Mouse (Mus musculus): Measurements from ENCODE around the gene Arhgap4. TPM values are rescaled to one million over a fixed set of nuclear protein-coding genes. Genes with fewer than 3 reads are reported as not detected.
A peak's percentile ranks its signal among the peaks of the same experiment; 100 is the strongest.

The Arhgap4 gene
- polyA plus RNA-seq, 2 experiments = 3.7 to 8.8 TPM

DNA sequence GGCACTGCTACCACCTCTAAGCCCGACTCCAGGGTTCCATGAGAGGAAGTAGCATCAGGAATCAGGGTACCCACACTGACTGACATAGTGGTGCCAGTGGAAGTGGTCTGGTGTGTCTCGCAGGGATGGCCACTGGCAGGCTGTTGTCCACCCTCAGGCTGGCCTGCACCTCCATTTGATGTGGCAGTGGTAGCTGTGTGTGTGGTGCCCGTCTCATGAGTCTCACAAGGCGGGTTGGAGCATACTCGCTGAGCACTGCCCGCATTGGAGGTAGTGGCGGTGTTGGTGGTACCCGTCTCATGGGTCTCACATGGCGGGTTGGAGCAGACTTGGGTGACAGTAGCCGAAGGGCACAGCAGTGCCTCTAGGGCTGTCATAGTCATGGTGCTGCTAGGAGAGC, 27.7 kb upstream of the Arhgap4 start:
- no peak for ATAC-seq (ENCODE audit: low FRiP score, low read depth)
- WGBS = 96% methylated on average over 10 of the region's 10 CpGs
- no peak overlapping the region for H3K4me3 ChIP-seq (replicated peaks; ENCODE audit: low read length)
- H3K9me3 ChIP-seq (ENCODE audit: control insufficient read depth, low read length) = no peaks in the 10 kb centered on the region
- peaks cover 96% of the 10 kb centered on the region for H3K36me3 ChIP-seq (ENCODE audit: control insufficient read depth, insufficient read depth, low read length)
- H3K4me2 ChIP-seq (replicated peaks; ENCODE audit: low read depth, low read length, severe bottlenecking) = no peak overlapping the region
- no peaks in the 10 kb centered on the region for H3K4me1 ChIP-seq (ENCODE audit: control insufficient read depth, insufficient read depth, low read length)
- H3K27me3 ChIP-seq (ENCODE audit: control insufficient read depth, insufficient read depth, low read length) = no peaks in the 10 kb centered on the region
- TF ChIP-seq POLR2A (IDR thresholded peaks at IDR 0.05; ENCODE audit: borderline replicate concordance, extremely low read depth, insufficient read depth, insufficient read length) = no peak
- no peak for DNase-seq (ENCODE audit: low spot score)
- H3K9ac ChIP-seq (ENCODE audit: low read depth, low read length, severe bottlenecking) = no peak overlapping the region
- H3K27ac ChIP-seq (replicated peaks; ENCODE audit: low read depth, low read length) = no peak overlapping the region

DNA sequence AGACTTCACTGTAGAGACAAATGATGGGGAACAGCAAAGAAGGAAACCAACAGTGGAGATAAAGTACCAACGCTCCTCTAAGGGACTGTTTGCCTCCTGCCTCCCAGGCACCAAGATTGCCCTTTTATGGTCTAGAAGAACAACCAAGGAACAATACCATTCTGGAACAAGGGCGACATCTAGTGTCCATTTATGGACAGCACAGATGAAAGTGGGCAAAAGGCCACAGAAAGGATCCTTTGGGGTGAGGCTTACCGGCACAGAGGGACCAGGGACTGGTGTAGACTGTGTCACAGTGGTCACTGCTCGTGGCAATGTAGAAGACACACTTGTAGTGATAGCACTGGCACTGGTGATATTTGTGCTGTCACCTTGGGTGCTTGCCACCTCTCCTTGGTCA, 27.0 kb upstream of the Arhgap4 start:
- H3K36me3 ChIP-seq (ENCODE audit: control insufficient read depth, insufficient read depth, low read length) = peaks cover 97% of the 10 kb centered on the region
- no peaks in the 10 kb centered on the region for H3K27me3 ChIP-seq (ENCODE audit: control insufficient read depth, insufficient read depth, low read length)
- H3K4me2 ChIP-seq (replicated peaks; ENCODE audit: low read depth, low read length, severe bottlenecking) = no peak overlapping the region
- no peaks in the 10 kb centered on the region for H3K9me3 ChIP-seq (ENCODE audit: control insufficient read depth, low read length)
- no peak overlapping the region for H3K9ac ChIP-seq (ENCODE audit: low read depth, low read length, severe bottlenecking)
- no peak for TF ChIP-seq POLR2A (IDR thresholded peaks at IDR 0.05; ENCODE audit: borderline replicate concordance, extremely low read depth, insufficient read depth, insufficient read length)
- WGBS = 35% methylated on average over 4 of the region's 4 CpGs
- peak; percentile 53 for DNase-seq (ENCODE audit: low spot score)
- ATAC-seq (ENCODE audit: low FRiP score, low read depth) = no peak
- no peak overlapping the region for H3K27ac ChIP-seq (replicated peaks; ENCODE audit: low read depth, low read length)
- no peaks in the 10 kb centered on the region for H3K4me1 ChIP-seq (ENCODE audit: control insufficient read depth, insufficient read depth, low read length)
- H3K4me3 ChIP-seq (replicated peaks; ENCODE audit: low read length) = no peak overlapping the region

DNA sequence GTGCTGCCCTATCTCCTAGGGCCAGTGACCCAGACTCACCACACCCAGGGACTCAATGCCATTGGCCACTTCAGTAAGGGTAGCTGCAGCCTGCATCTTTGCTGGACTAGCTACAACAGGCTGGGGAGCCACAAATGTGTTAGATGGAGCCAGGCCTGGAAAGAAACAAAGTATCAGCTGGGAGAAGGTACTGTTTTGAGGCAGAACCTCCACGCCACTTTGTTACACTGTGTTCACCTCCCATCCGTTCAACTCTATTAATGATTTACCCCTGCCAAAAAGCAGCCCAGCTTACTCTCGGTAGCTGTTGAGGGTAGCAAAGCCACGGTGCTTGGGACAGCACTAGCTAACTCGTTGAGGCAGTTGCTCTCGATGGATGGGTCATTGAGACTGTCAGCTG, 25.2 kb upstream of the Arhgap4 start:
- Histone ChIP-seq H3K9ac (ENCODE audit: low read depth, low read length, severe bottlenecking) (no peak overlapping the region), H3K4me2 (replicated peaks; ENCODE audit: low read depth, low read length, severe bottlenecking) (no peak overlapping the region), H3K4me3 (replicated peaks; ENCODE audit: low read length) (no peak overlapping the region), H3K36me3 (ENCODE audit: control insufficient read depth, insufficient read depth, low read length) (peaks cover 85% of the 10 kb centered on the region), H3K4me1 (ENCODE audit: control insufficient read depth, insufficient read depth, low read length) (no peaks in the 10 kb centered on the region), H3K9me3 (ENCODE audit: control insufficient read depth, low read length) (no peaks in the 10 kb centered on the region), H3K27me3 (ENCODE audit: control insufficient read depth, insufficient read depth, low read length) (no peaks in the 10 kb centered on the region), H3K27ac (replicated peaks; ENCODE audit: low read depth, low read length) (no peak overlapping the region)
- TF ChIP-seq POLR2A (IDR thresholded peaks at IDR 0.05; ENCODE audit: borderline replicate concordance, extremely low read depth, insufficient read depth, insufficient read length) = no peak
- ATAC-seq (ENCODE audit: low FRiP score, low read depth) (no peak), DNase-seq (ENCODE audit: low spot score) (no peak)
- WGBS = 91% methylated on average over 6 of the region's 6 CpGs

DNA sequence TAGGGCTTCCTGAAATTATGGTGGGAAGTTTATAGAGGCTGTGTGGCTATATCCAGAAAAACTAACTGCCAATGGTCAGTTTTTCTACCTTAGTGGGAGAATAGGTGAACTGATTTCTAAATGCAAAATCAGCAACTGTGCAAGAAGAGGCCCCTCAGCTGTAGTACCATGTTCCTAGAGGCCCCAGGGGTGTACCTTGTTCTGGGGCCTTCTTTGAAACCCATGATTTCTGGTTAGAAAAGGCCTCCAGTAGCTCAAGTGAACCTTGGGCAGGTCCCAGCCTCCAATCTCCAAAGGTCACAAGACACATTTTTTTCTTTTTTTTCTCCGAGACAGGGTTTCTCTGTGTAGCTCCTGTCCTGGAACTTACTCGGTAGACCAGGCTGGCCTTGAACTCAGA, 20.6 kb upstream of the Arhgap4 start:
- ATAC-seq (ENCODE audit: low FRiP score, low read depth) = no peak
- peaks cover 46% of the 10 kb centered on the region for H3K36me3 ChIP-seq (ENCODE audit: control insufficient read depth, insufficient read depth, low read length)

DNA sequence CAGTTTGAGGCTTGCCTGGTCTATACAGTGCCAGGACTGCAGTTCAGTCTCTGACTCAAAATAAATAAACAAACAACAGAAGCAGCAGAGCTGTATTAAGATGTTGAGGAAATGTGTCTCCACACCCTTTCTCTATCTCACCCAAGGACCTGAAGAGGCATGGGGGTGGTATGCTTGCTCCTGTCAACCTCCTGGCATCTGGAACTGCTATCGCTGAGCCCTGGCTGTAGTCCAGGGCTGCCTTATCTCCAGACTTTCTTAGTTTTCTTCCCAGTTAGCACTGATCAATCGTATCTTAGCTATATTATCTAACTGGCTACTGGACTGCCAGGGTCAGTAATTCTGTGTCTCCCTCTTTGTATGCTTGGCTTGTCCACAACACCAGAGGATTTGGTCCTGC, 20.2 kb upstream of the Arhgap4 start:
- H3K4me1 ChIP-seq (ENCODE audit: control insufficient read depth, insufficient read depth, low read length) = no peaks in the 10 kb centered on the region
- DNase-seq (ENCODE audit: low spot score) (no peak), ATAC-seq (ENCODE audit: low FRiP score, low read depth) (no peak)
- H3K36me3 ChIP-seq (ENCODE audit: control insufficient read depth, insufficient read depth, low read length) = peaks cover 42% of the 10 kb centered on the region
- H3K4me2 ChIP-seq (replicated peaks; ENCODE audit: low read depth, low read length, severe bottlenecking) = no peak overlapping the region
- no peaks in the 10 kb centered on the region for H3K27me3 ChIP-seq (ENCODE audit: control insufficient read depth, insufficient read depth, low read length)
- no peak overlapping the region for H3K9ac ChIP-seq (ENCODE audit: low read depth, low read length, severe bottlenecking)
- H3K27ac ChIP-seq (replicated peaks; ENCODE audit: low read depth, low read length) = no peak overlapping the region
- no peaks in the 10 kb centered on the region for H3K9me3 ChIP-seq (ENCODE audit: control insufficient read depth, low read length)
- WGBS = 76% methylated on average over 2 of the region's 2 CpGs
- no peak overlapping the region for H3K4me3 ChIP-seq (replicated peaks; ENCODE audit: low read length)
- no peak for TF ChIP-seq POLR2A (IDR thresholded peaks at IDR 0.05; ENCODE audit: borderline replicate concordance, extremely low read depth, insufficient read depth, insufficient read length)

More for the DNA sequence above, 20.6 kb upstream of the Arhgap4 start:
- H3K27me3 ChIP-seq (ENCODE audit: control insufficient read depth, insufficient read depth, low read length) = no peaks in the 10 kb centered on the region
- 79% methylated on average over 2 of the region's 2 CpGs for WGBS
- no peak overlapping the region for H3K4me3 ChIP-seq (replicated peaks; ENCODE audit: low read length)
- H3K27ac ChIP-seq (replicated peaks; ENCODE audit: low read depth, low read length) = no peak overlapping the region
- no peak overlapping the region for H3K4me2 ChIP-seq (replicated peaks; ENCODE audit: low read depth, low read length, severe bottlenecking)
- no peak for TF ChIP-seq POLR2A (IDR thresholded peaks at IDR 0.05; ENCODE audit: borderline replicate concordance, extremely low read depth, insufficient read depth, insufficient read length)
- no peaks in the 10 kb centered on the region for H3K4me1 ChIP-seq (ENCODE audit: control insufficient read depth, insufficient read depth, low read length)
- no peak for DNase-seq (ENCODE audit: low spot score)
- no peaks in the 10 kb centered on the region for H3K9me3 ChIP-seq (ENCODE audit: control insufficient read depth, low read length)
- no peak overlapping the region for H3K9ac ChIP-seq (ENCODE audit: low read depth, low read length, severe bottlenecking)

DNA sequence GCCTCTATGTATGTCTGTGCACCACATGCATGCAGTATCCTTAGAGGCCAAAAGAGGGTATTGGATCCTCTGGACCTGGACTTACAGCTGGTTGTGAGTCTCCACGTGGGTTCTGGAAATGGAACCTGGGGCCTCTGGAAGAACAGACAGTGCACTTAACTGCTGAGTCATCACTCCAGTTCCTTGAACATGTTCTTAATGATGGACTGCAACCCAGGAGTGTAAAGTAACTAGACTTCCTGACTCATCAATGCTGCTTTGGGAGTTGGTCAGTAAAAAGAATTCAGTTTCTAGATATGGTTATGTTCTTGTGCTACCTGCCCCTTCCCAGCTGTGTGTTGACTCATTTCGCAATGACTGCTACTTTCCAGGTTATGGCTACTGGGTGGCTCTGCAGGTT, 10.2 kb upstream of the Arhgap4 start:
- Histone ChIP-seq H3K27me3 (ENCODE audit: control insufficient read depth, insufficient read depth, low read length) (no peaks in the 10 kb centered on the region), H3K9me3 (ENCODE audit: control insufficient read depth, low read length) (no peaks in the 10 kb centered on the region), H3K4me3 (replicated peaks; ENCODE audit: low read length) (no peak overlapping the region), H3K27ac (replicated peaks; ENCODE audit: low read depth, low read length) (no peak overlapping the region), H3K4me1 (ENCODE audit: control insufficient read depth, insufficient read depth, low read length) (no peaks in the 10 kb centered on the region), H3K4me2 (replicated peaks; ENCODE audit: low read depth, low read length, severe bottlenecking) (no peak overlapping the region), H3K9ac (ENCODE audit: low read depth, low read length, severe bottlenecking) (no peak overlapping the region), H3K36me3 (ENCODE audit: control insufficient read depth, insufficient read depth, low read length) (no peaks in the 10 kb centered on the region)
- TF ChIP-seq POLR2A (IDR thresholded peaks at IDR 0.05; ENCODE audit: borderline replicate concordance, extremely low read depth, insufficient read depth, insufficient read length) = no peak
- DNase-seq (ENCODE audit: low spot score) = no peak
- WGBS = 77% methylated on average over 2 of the region's 2 CpGs
- ATAC-seq (ENCODE audit: low FRiP score, low read depth) = no peak
